Mouse (Mus musculus) brain, embryonic 18.5 days (tissue): ENCODE measurements at regions not wholly inside any gene's neighbourhood (a gene's known extent, or its start where the extent isn't known, plus 50 kb on each side); places are given as distances from the start of the nearest gene placed in this dataset.
A peak's percentile ranks its signal among the peaks of the same experiment; 100 is the strongest.

Experiments used
- DNase-seq: peaks from one replicate; pipeline ENCODE4 v3.0.0-alpha.2; 2012; ENCODE audit warnings: low read depth, low spot score

GRCm38 (mm10) chr5:49909483-49909882, 149.3 kb downstream of the Adgra3 start:
- DNase-seq = no peak

DNA sequence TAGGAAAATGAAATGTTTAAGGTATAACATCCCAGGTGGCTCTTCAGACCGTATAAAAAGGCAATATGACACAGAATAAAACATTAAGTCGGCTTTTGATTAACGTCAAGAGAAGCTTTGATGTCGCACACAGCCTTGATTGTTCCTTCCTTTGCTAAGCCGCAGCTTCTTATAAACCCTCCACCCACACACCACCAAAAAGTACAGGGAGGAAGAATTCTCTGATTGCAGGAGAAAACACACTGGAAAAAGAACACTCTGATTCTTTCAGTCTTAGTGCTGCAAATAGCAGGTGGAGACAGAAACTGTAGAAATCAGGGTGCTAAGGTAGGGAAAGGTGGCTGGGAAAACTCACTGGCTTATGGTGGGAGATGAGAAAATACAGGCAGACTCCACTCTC, 162.7 kb downstream of the Adgra3 start:
- no peak for DNase-seq

- no peak for DNase-seq
Observed at GRCm38 (mm10) chr5:49880383-49880782, 178.4 kb downstream of the Adgra3 start.

DNA sequence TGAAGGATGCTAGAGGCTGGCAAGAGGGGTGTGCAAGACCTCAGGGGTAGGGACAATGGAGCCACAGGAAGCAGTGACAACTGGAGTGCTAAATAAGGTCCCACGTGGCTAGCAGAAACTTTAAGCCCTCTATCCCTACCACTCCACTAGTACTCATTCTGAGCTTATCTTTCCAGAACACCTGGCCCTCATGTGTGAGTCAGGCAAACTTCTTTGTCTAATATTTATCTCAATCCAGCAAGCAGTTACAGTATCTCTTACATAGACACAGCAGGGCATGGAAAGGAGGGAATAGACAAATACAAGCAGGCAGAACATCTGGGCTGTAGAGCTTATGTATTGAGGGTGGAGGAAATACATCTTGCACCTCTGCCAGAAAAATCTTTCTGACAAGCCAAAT, 182.6 kb downstream of the Adgra3 start:
- DNase-seq = no peak

- DNase-seq = no peak
Observed at GRCm38 (mm10) chr5:49857202-49857601, 201.6 kb downstream of the Adgra3 start.

GRCm38 (mm10) chr5:49856036-49856435, 202.8 kb downstream of the Adgra3 start:
- no peak for DNase-seq

DNA sequence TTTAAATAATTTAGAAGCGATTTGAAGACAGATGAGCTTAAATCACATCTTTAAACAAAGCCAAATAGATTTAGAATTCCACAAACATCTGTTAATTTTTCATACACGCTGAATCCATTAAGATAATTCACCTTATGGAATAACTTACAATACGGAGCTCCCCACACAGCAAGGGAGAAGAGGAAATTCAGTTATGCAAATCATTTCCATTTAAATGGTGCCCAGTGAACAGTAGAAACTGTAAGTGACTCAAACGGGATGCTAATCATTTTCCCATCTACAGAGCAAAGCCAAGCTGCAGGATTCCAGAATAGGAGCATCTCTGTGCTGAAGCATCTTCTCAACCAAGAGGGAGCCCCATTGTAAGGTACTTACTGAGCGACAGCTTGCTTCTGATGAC, 210.1 kb downstream of the Adgra3 start:
- DNase-seq = no peak

GRCm38 (mm10) chr5:49848174-49848573, 210.6 kb downstream of the Adgra3 start:
- no peak for DNase-seq

DNA sequence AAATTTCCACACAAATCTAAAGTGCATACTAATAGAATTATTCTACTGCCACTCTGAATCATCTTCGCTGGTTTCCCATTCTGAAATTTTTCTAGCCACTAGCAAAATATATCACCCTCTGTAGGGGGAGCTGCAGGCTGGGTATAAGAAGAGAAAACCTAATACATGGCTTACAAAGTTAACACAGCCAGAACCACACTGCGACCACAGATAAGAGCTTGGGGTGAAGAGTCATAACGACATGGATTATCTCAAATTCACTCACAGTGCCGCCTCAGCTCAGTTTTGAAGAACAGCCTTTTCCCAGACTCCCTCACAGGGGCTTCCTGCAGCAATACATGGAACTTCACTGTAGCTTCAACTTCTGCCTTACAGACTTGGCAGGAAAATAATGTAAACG, 240.0 kb downstream of the Adgra3 start:
- DNase-seq = no peak

- DNase-seq = no peak
Observed at GRCm38 (mm10) chr5:49816751-49817150, 242.1 kb downstream of the Adgra3 start.

DNA sequence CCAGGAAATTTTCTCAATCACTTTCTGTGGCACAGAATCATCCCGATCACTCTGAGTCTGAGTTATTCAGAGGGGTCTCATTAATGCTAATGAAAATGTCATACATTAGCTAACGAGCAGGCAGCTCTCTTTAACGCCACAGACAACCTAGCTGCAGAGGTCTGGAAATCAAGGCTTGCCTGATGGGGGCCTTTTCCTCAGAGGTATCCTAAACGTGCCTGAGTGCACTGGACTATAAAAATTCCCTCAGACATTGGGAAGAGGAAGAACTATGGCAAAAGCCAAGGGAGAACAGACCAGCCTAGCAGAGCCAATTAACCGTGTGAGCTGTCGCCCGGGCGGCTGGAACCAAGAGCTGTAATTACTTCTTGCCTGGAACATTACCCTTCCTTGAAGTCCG, 245.5 kb downstream of the Adgra3 start:
- DNase-seq = no peak

DNA sequence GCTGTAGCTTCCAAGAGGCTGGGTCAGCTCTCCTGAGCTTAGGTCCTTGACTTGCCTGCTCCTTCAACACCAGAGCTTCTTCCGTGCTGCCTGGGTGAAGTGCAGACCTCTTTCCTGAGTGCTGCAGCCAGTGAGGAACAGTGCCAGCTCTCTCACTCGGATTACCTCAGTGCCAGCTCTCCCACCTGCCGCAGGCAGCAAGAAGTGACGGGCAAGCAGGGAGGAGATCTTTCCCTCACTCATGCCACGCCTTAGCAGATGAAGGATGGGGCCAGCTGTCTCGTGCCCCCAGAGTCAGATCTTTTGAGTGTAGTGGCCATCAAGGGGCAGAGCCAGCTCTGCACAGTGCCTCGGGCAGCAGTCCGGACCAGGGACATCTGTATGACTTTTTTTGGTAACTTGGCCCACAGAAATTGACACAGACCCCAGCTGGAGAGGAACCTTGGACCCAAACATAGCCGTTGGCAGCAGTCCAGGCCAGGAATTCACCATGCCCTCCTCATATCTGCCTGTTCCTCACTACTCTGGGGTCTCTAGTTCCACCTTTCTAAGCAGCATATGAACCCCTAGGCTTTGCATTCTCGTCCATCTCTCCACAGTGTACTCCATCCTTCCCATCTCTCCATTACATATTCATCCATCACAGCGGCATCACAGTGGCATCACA, 263.9 kb upstream of the Kcnip4 start:
- no peak for DNase-seq

DNA sequence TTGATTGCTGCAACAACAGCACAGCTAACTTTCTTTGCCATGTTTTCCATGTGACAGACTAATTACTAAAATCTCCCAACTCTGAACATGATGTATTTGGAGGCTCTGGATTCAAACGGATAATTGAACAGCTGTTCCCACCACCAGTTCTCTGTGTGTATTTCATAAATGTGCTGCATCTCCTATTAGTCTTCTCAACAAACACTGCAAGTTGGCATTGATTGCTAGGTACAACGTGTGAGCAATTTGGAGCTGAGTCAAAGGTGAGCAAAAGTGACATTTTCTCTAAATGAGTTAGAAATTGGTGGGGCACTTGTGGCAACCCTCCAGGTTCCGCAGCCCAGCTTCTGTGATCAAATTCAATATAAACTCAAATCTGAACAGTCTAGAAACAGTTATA, 259.0 kb upstream of the Kcnip4 start:
- DNase-seq = peak; percentile 51

DNA sequence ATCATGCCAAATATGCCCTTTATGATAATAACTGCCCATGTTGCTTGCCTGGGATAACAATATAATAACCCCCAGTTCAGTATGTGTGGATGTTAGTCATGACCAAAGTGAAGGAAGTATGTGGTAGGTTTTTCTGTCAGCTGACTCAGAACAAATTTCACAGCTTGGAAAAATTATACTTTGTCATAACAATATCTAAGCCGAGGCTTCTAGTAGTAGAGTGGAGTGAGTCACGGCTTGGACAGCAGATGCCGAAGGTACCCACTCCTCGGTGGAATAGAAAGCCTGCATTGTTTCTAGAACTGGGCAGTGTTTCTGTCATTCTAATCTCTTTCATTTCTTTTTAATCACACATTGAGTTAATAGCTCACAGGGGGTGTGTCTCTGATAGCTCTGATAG, 236.3 kb upstream of the Kcnip4 start:
- DNase-seq = no peak

DNA sequence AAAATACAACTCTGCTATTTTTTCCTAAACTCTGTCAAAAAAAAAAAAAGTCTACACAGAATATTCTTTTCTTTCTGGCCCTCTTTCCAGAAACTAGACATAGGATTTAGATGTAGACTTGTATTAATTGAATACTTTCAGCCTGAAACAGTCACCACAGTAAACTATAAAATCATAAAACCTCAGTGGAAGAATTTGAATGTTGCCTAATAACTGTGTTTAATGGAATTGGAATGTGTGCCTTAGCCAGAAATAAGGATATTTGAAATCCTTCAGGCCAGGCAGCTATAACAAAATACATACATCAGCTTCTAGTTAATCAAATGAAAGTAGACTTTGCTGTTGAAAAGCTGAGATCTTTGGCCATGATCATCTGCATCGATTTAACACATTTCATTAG, 230.8 kb upstream of the Kcnip4 start:
- DNase-seq = no peak

GRCm38 (mm10) chr5:49712607-49713006, 187.9 kb upstream of the Kcnip4 start:
- no peak for DNase-seq

GRCm38 (mm10) chr5:49682156-49682555, 157.4 kb upstream of the Kcnip4 start:
- DNase-seq = no peak

DNA sequence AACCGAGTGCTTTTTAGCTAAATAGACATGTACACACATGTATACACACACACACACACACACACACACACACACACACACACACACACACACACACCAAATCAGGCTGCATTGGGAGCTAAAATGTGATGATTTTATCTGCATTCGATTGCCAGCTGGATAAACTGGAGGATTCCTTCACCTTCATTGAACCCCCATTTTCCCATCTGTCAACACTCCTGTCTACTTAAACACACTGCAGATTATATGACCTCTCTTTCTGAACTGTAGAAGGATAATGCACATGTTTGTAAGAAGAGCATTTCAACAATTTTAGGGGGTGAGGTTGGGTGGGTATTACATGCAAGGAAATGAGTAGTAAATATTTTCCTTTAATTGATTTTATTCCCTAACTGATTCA, 156.8 kb upstream of the Kcnip4 start:
- no peak for DNase-seq

DNA sequence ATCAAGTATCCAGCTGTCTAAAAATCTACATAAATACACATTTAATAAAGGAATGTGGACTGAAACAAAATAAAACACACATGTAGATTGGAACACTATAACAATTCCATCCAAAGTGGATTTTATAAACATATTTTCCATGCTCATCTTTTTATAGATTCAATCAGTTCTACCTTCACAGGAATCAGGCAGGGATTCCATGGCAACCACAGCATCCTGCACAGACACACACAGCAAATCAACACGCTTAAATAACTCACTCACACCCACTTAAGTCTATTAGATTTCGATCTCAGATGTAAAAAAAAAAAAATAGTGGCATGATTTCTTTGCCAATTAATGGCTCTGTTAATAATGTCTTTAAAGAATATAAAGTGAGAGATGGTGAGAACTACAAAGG, 151.2 kb upstream of the Kcnip4 start:
- DNase-seq = peak; percentile 28

- no peak for DNase-seq
Observed at GRCm38 (mm10) chr5:49665196-49665595, 140.5 kb upstream of the Kcnip4 start.

DNA sequence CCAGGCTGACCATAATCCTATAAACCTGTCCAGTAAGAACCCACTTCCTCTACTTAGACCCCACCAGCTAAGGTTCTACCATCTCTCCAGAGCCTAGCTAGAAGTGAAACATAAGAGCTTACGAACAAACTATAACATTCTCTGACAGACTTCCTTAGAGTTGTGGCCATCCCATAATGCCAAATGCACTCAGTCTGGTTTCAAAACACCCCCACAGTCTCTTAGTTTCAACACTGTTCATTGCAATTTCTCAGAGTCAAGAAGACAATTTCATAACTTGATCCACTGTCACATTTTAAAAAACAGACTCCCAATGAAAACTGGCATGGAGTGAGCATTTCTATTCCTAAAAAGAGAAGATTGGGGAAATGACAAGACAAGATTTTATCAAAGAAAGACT, 139.2 kb upstream of the Kcnip4 start:
- DNase-seq = no peak

GRCm38 (mm10) chr5:49662096-49662495, 137.4 kb upstream of the Kcnip4 start:
- no peak for DNase-seq

DNA sequence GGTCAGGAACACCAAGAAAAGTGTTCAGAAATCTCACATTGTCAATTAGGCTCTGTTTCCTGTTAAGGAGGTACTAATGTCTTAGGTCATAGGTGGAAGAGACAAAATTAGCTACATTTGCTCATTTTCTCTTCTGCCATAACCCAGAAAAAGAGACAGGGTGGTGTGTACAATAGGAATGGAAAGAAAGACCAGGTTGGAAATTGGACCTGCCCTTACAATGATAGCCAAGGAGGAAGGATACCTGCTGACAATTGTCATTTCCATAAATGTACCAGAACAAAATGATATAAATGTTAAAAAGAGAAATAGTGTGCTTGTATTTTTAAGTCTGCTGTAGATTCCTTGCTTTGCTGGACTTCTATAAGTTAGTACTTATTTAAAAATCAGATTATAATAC, 135.9 kb upstream of the Kcnip4 start:
- no peak for DNase-seq

DNA sequence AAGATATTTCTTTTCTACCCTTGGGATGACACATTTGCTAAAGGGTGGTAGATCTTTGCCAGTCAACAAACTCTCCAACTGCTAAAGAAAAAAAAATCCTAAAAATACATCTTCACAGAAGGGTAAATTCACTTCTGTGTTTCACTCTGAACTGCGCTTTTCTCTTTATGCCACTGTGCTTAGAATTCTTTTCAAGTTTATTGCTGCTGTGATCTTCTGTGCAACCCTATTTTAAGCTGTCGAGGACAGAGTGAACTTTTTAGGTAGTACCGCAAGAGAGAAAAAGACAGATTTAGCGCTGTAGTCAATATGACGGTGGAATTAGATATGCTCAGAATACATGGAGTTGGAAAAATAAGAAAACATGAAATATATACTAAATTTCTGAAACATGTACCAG, 126.2 kb upstream of the Kcnip4 start:
- no peak for DNase-seq
